Mouse (Mus musculus) mouse trophoblast stem cell (cell line): Measurements from ENCODE around the gene Dnah8.

Source experiments
- in situ Hi-C, 2 experiments: fragments of 300-500 bp; cut with MseI, MboI; formaldehyde crosslinking; loops; 2 replicates in 1 of 2; 3 replicates in 1 of 2; pipeline ENCODE4 v1.15.1; 2025

The Dnah8 gene

DNA sequence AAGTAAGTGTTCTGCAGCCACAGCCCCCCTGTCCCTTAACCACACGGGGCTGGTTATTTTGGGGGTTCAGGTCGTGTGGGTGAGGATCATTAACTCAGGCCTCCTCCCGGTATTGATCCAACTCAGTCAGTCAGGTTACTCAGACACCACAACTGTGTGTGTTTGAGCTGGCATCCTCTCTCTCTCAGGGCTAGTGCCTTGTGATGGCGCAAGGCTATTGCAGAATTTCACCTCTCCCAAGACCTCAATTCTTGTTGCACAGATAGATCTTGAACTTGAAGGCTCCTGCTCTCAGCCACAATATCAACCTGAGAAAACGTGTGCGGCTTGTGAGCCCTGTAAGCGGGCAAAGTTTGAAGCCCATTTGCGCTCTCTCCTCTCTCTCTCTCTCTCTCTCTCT lies 38.0 kb downstream of the Dnah8 start:
- in situ Hi-C loops: no loop called here

DNA sequence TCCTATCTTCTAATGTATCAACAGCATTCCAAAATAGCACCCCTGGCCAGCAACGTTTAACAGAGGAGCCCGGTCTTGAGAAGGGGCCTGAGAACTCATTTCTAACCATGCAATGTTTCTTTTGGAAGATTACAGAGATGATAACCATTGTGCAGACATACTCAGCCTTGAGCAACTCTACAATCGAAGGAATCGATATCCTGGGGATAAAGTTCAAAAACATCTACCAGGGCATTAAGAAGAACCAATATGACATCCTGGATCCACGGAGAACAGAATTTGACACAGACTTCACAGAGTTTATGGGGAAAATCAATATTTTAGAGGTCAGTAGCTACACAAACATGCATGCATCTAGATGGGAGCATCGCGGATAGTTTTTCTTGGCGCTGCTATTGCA lies 39.0 kb downstream of the Dnah8 start:
- in situ Hi-C loops: no loop called here

DNA sequence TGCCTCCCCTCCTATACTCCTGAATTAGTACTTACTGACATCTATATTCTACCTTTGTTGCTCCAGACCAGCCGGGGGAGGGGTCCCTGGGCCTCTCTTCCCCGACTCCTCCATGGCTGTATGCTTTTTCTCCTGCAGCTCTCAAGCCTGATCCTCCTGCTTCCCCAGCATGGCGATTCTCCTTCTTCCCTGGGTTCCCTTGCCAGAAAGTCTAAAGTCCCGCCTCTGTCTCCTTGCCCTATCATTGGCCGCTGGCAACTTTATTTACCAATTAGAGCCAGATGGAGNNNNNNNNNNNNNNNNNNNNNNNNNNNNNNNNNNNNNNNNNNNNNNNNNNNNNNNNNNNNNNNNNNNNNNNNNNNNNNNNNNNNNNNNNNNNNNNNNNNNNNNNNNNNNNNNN lies 40.7 kb downstream of the Dnah8 start:
- in situ Hi-C loops: no loop called here

DNA sequence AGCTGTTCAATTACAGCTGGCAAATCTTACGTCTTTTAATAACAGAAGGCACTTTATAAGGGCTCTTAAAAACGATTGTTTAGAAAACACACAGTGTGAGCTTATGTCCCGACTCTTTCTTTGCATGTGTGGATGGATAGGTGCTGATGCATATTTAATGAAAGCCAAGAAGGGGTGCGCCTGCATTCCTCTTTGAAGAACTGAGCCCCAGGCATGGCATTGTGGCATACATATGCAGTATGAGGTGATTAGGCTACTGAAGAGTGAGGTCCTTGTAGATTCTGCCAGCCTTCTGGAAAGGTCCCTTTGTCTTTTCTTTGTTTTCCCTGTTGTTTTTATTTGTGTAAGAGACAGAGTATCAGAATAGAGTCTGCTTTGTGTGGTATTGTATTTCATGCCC lies 48.4 kb downstream of the Dnah8 start:
- in situ Hi-C loops: loop anchor here in 1 of 2 experiments (10.0 kb wide), 1 partner anchor 118 kb away; no protein-coding TSS in a partner anchor

DNA sequence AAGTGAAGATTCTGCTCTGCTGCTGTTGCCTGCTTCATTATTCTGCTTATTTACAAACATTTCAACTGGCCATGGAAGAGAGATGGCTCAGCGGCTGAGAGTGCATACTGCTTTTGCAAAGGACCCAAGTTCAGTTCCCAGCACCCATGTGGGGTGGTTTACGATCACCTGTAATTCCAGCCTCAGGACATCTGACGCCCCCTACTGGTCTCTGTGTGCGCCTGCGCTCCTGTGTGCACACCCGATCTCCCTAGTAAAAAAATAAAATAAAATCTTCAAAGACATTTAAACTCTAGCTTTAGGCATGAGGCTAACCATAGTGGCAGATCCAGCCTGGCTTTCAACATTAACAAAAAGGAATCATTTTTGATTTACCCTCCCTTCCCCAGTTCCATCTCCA lies 48.9 kb downstream of the Dnah8 start:
- in situ Hi-C loops: loop anchor here in 1 of 2 experiments (10.0 kb wide), 1 partner anchor 118 kb away; no protein-coding TSS in a partner anchor

DNA sequence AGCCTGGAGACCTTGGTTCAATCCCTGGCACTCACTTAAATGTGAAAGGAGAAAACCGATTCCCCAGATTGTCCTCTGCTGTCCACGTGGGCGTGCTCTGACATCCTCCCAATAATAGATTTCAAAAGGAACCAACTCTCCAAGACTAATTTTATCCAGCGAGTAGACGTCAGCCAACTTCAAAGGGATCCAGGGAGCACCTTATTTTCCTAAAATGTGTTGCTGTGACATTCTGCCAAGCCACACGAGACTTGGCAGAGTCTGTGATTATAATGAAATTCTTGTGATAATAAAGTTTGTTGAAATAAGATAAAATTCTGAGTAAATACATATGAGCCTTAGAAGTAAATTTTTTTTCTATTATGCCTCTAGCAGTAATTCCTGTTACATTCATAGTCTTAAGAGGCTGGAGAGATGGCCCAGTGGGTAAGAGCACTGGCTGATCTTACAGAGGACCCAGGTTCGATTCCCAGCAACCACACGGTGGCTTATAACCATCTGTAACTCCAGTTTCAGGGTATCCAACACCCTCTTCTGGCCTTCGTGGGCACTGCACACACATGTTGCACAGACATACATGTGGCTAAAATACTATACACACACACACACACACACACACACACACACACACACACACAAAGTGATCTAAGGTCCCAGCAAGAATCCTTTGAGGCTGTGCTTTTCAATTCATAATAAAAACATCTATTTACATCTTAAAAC lies 51.0 kb downstream of the Dnah8 start:
- in situ Hi-C loops: loop anchor here in 1 of 2 experiments (10.0 kb wide), 1 partner anchor 120 kb away; no protein-coding TSS in a partner anchor

DNA sequence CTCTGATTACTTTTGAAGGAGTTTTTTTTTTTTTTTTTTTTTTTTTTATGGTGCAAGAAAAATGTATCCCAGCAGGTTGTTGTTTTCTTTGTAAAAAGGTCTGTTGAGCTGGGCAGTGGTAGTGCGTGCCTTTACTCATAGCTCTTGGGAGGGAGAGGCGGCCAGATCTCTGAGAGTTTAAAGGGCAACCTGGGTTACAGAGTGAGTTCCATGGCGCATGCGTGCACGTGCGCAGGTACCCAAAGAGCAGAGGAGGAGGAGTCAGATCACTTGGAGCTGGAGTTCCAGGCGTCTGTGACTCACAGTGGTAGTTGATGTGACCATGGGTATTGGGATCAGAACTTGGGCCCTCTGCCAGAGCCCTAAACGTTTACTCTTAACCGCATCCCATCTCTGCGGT lies 54.4 kb downstream of the Dnah8 start:
- in situ Hi-C loops: loop anchor here in 1 of 2 experiments (10.0 kb wide), 1 partner anchor 124 kb away; no protein-coding TSS in a partner anchor

DNA sequence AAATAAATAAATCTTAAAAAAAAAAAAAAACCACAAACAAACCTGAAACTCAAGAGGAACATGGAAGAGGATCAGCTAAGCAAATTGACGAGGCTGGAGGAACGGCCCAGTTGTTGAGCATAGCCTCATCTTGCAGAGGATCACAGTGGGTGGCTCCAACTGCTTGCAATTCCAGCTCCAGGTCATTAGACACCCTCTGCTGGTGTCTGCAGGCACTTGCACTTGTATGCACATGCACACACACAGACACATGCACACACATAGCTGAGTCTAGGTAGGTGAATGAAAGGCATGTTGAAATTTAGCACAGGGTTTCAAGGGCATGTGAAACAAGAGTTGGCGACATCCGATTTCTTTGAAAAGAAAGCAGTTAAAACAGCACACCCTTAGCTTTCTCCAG lies 55.5 kb downstream of the Dnah8 start:
- in situ Hi-C loops: loop anchor here in 1 of 2 experiments (10.0 kb wide), 1 partner anchor 125 kb away; no protein-coding TSS in a partner anchor

DNA sequence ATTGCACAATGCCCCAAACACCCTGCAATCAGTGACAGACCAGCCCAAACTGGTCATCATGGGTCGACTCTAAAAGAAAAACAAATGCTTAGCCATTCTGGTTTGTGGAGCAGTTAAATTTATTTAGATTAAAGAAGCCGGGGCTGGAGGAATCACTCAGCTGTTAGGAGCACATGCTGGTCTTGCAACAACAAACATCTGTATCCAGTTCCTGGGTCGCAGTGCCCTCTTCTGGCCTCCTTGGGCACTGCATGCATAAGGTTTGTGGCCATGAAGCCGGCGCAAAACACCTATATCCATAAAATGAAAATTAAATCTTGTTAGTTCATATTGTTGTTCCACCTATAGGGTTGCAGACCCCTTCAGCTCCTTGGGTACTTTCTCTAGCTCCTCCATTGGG lies 57.5 kb downstream of the Dnah8 start:
- in situ Hi-C loops: no loop called here

DNA sequence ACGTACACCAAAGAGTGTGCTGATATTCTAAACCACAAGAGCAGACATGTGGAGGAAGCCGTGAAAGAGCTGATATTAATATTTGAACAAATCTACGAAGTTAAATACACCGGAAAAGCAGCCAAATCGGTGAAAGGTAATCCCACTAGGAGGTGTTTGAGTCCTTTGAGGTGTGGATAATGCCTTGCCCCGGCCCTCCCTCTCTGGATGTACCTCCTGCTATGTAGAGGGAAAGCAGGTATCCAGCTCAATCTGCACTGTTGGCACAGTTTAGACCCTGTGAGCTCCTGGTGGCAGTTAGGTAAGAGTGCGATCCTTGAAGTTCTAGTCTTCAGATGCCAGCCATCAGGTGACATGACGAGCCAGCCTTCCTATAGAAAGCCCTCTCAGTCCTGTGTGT lies 66.0 kb downstream of the Dnah8 start:
- in situ Hi-C loops: no loop called here

DNA sequence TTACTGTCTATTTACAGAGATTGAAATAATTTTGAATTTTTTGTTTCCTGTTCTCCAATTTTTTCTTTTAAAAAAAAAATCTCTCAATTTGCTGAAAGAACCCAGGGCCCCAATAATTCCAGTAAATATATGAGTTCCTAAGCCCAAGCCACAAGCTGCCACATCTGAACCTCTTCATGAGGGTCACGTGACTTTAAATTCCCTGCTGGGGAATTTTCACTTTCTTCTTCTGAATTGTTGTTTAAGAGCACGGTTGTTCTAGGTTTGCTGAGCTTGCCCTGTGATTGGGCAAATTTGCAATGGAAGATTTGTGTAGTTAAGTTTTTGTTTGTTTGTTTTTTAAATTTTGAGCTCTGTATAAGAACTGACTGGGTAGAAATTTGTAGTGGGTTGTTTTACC lies 67.3 kb downstream of the Dnah8 start:
- in situ Hi-C loops: no loop called here

DNA sequence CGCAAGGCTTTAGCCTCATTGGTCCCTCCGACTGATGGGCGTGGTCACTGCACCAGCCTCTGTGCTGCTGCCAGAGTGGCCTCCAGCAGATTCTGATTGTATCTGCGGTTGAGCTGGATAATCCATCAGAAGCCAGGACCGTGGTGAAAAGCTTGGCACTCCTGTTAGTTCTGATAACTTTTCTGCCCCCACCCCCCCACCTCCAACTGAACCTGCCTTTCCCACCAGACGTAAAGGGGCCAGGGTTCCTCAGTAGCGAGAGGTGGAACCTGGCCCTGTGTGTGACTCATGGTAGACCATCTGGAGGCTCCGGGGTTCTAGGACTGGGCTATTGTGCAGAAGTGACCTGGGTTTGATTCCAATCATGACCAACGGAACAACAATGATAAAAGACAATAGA lies 70.1 kb downstream of the Dnah8 start:
- in situ Hi-C loops: no loop called here

DNA sequence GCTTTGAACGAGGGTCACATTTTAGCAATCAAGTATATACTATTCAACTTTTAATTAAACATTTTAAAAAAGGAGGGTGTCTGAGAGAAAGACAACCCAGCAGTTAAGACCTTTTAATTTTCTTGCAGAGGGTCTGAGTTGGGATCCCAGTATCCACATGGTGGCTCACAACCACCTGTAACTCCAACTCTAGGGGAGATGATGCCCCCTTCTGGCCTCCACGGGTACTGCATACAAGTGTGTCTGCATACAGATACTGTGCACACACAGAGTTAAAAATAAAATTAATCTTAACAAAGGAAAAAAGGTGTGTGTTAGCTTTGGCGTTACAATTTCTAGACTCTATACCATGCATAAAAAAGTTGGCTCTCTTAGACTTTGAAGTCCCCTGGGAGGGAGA lies 90.6 kb downstream of the Dnah8 start:
- in situ Hi-C loops: no loop called here

DNA sequence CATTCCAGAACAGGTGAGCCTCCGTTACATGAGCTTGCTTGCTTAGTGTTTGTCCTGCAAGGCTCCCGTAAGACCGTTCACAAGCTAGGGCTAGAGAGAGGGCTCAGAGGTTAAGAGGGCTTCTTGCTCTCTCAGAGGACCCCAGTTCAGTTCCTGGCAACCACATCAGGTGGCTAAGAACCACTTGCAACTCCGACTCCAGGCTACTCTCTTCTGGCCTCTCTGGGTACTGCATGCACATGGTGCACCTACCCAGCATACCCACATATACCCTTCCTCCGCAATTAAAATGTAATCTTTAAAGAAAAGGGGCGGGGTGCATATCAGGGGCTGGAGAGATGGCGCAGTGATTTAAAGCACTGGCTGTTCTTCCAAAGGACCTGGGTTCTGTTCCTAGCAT lies 94.0 kb downstream of the Dnah8 start:
- in situ Hi-C loops: no loop called here

DNA sequence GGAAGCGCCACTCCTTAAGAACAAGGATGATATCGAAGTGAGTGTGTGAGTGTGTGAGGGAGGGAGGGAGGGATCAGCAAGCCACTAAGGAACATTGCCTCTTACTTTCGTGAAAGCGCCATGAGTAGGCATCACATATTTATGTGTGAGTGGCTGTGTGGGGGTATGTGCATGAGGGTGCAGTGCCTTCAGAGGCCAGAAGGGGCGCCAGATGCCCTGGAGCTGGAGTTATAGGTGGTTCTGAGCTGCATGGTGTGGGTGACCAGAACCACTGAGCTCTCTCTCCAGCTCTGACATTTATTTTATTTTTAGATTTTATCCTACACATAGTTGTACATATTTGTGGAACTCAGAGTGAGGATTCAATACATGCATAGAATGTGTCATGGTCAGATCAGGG lies 94.9 kb downstream of the Dnah8 start:
- in situ Hi-C loops: no loop called here

DNA sequence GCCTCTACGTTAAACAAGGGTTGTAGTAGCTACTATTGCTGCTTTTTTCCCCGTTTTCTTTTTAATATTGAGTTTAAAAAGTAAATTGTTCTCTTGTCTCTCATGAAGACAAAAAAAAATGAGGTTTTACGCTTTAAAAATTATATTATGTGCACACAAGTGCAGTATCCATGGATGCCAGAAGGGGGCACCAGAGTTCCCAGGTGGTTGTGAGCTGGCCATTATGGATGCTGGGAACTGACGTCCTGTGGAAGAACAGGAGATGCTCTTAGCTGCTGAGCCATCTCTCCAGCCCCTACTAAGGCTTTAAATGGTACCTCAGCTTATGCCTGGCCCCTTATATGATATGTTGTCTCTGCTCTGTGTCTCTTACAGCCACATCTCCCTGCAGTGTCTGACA lies 103.6 kb downstream of the Dnah8 start:
- in situ Hi-C loops: no loop called here

DNA sequence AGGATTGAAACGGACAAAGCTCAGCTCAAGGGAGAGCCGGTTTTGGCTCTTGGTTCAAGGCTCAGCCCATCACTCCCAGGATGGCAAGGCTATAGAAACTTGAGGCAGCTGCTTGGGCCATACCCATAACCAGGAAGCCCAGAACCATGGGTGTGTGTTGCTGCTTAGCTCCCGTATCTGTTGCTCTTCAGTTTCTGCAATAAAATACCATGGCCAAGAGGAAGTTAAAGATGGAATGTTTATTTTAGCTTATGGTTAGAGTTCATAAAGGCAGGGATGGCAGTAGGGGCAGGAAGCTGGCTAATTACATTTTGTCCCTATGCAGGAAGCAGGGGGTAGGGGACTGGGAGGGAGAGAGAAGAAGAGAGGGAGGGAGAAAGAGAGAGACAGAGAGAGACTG lies 108.6 kb downstream of the Dnah8 start:
- in situ Hi-C loops: no loop called here

DNA sequence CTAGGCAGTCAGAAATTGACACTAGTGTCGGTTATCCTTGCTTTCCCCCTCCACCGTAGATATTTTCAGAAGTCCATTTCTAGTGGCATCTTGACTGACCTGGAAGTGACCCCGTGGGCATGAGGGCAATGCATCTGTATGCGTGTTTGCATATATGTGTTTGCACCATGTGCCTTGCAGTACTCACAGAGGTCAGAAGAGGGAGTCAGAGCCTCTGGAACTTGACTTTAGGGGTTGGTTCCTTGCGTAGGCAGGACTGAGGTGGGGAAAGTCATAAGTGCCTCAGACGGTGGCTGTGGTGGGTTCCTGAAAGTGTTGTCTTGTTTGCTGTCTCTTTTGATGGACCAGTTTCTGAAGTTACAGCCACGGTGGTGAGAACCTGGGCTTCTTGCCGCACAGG lies 110.6 kb downstream of the Dnah8 start:
- in situ Hi-C loops: no loop called here

DNA sequence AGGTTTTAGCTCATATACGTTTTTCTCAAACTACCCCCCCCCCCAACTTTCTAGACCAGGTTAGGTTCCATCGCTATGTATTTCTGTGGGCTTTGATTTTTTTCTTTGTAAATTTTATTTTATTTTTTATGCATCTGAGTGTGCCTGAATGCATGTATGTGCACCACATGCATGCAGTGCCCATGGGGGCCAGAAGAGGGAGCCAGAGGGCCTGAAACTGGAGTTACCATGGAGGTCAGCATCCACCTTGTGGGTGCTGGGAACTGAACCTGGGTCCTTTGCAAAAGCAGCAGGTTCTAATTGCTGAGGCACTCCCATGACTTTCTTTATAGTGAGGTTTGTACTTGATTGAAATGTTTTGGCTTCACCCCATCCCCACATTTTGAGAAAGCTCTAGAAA lies 111.3 kb downstream of the Dnah8 start:
- in situ Hi-C loops: no loop called here

DNA sequence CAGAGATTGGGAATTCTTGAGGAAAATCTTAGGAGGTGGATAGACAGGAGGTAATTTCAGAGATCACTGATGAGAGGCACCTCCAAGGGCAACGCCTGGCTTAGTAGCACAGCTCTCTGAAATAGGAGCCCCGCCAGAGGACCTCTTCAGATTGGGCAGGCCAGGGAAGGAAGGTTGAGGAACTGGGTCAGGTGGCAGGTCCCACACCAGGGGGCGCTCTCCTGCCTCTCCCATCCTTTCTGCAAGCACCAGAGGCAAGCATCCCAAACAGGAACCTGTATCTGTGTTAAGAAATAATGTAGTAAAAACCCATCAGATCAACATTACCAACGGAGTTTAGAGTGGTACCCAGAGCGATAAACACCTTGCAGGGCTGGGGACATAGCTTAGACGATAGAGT lies 113.6 kb downstream of the Dnah8 start:
- in situ Hi-C loops: no loop called here

DNA sequence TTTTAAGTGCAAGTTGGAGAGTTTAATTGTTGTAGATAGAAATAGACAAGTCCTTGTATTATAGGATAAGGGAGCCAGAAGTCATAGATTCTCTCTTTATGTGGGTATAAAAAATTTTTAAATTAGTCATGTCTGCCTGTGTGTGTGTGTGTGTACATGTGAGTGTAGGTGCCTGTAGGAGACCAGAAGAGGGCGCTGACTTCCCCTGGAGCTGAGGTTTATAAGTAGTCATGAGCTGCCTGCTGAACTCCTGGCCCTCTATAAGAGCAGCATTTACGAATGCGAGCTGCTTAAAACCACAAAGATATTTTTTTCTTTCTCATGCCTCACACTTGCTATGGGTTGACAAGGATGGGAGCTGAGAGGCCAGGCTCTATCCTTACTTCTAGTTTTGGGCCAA lies 115.6 kb downstream of the Dnah8 start:
- in situ Hi-C loops: loop anchor here in 1 of 2 experiments (10.0 kb wide), 1 partner anchor 215 kb away; the partner anchor contains the start of gene Umodl1

DNA sequence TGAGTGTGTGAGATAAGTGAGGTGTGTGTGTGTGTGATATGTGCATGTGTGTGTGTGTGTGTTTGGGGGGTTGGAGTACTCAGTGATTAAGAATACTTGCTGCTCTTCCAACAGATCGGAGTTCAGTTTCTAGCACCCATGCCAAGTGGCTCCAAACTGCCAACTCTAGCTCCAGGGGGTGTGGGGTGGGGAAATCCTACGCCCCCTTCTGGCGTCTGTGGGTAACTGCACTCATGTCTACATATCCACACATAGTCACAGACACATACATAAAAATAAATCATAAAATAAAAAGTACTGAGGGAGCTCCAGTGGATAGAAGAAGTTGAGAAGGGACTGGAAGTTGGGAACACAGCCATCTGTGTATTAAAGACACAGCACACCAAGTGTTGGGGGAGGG lies 119.8 kb downstream of the Dnah8 start:
- in situ Hi-C loops: loop anchor here in 1 of 2 experiments (10.0 kb wide), 1 partner anchor 211 kb away; the partner anchor contains the start of gene Umodl1
